Mouse (Mus musculus) lung, postnatal 25 days (tissue): ENCODE results near the gene Ifitm1.
A peak's percentile ranks its signal among the peaks of the same experiment; 100 is the strongest.

ENCODE experiments used
- DNase-seq: peaks from one replicate; pipeline ENCODE4 v3.0.0; 2022; ENCODE audit warnings: low spot score

Ifitm1 gene

GRCm38 (mm10) chr7:140966921-140967320, at the start of gene Ifitm1:
TSS of gene Ifitm1 (plus strand) at chr7:140967221.
- no peak for DNase-seq

GRCm38 (mm10) chr7:140919911-140920310, 47.1 kb upstream of the Ifitm1 start:
- DNase-seq: no peak

- no peak for DNase-seq
Observed at GRCm38 (mm10) chr7:140920418-140921029, 46.5 kb upstream of the Ifitm1 start, which contains the start of gene Nlrp6. TSS of gene Nlrp6 (plus strand) at chr7:140920902.

- DNase-seq: no peak
Observed at GRCm38 (mm10) chr7:140921225-140921975, 45.6 kb upstream of the Ifitm1 start.

GRCm38 (mm10) chr7:140922398-140923069, 44.5 kb upstream of the Ifitm1 start:
- no peak for DNase-seq

- DNase-seq: no peak
Observed at GRCm38 (mm10) chr7:140923070-140923775, 43.8 kb upstream of the Ifitm1 start.

- no peak for DNase-seq
Observed at GRCm38 (mm10) chr7:140927181-140927580, 39.8 kb upstream of the Ifitm1 start.

GRCm38 (mm10) chr7:140938436-140938835, 28.6 kb upstream of the Ifitm1 start:
- no peak for DNase-seq

- no peak for DNase-seq
Observed at GRCm38 (mm10) chr7:140938896-140939295, 28.1 kb upstream of the Ifitm1 start.

GRCm38 (mm10) chr7:140939669-140940171, 27.3 kb upstream of the Ifitm1 start:
- peak; percentile 62 for DNase-seq

- DNase-seq: peak; percentile 91
Observed at GRCm38 (mm10) chr7:140941222-140942051, 25.6 kb upstream of the Ifitm1 start, which contains the start of gene Pgghg. TSS of gene Pgghg (plus strand) at chr7:140941391.

GRCm38 (mm10) chr7:140942341-140942740, 24.7 kb upstream of the Ifitm1 start:
- no peak for DNase-seq

- DNase-seq: no peak
Observed at GRCm38 (mm10) chr7:140942811-140943210, 24.2 kb upstream of the Ifitm1 start.

- no peak for DNase-seq
Observed at GRCm38 (mm10) chr7:140943356-140943755, 23.7 kb upstream of the Ifitm1 start.

GRCm38 (mm10) chr7:140944236-140944635, 22.8 kb upstream of the Ifitm1 start:
- no peak for DNase-seq

- no peak for DNase-seq
Observed at GRCm38 (mm10) chr7:140945247-140945646, 21.8 kb upstream of the Ifitm1 start.

- no peak for DNase-seq
Observed at GRCm38 (mm10) chr7:140946311-140946710, 20.7 kb upstream of the Ifitm1 start.

- DNase-seq: peak; percentile 65
Observed at GRCm38 (mm10) chr7:140946980-140947379, 20.0 kb upstream of the Ifitm1 start.

- no peak for DNase-seq
Observed at GRCm38 (mm10) chr7:140948161-140948560, 18.9 kb upstream of the Ifitm1 start.

- DNase-seq: no peak
Observed at GRCm38 (mm10) chr7:140949255-140949654, 17.8 kb upstream of the Ifitm1 start.
